Mouse (Mus musculus): ENCODE measurements around the gene Kcnc1. TPM values are rescaled to one million over a fixed set of nuclear protein-coding genes. Genes with fewer than 3 reads are reported as not detected.

The Kcnc1 gene
- polyA plus RNA-seq, 1 experiment from 2014 or later: 1.7 TPM

DNA sequence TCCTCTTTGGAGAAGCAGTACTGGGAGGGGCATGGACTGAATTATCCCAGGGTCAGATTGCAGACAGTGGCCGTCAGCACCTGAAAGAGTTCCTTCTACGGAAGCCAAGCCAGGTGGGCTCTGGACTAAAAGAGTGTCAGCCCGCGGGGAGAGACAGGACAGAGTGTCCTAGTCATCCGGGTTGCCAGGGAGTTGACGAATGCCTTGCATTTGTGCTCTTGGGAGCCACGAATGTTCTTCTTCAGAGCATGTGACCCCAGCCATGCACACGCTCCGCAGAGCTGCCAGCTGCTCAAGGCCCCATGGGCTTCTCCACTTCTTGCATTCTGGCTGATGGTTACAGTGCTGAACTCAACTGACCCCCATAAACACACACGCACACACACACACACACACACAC lies 86.8 kb downstream of the Kcnc1 start:
- no peak for ATAC-seq (ENCODE audit: low FRiP score)
- WGBS: 71% methylated on average over 10 of the region's 10 CpGs
- H3K27ac ChIP-seq (ENCODE audit: low read depth, low read length): no peak overlapping the region; the same call in 1 of the 2 replicates

DNA sequence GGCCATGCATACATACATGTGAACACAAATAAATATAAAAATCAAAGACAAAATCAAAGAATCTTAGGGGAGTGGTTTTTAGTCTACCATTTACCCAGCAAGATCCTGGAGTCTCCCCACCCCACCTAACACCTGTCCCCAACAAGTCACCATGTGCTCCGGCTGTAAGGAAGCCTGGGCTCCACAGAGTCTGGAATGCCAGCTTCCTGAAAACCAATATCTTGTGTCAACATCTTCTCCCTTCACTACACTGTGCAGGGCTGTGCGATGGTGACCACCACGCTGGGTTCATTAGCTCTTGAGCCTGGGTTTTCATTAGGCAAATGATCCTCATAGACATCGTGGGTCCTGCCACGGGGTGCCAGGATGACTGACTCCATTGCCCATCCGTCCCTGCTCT lies 87.9 kb downstream of the Kcnc1 start:
- no peaks in the 10 kb centered on the region for H3K36me3 ChIP-seq (ENCODE audit: control insufficient read depth, insufficient read depth, low read length)
- no peak for ATAC-seq (ENCODE audit: low FRiP score)
- H3K9ac ChIP-seq (ENCODE audit: low read depth, low read length): no peak overlapping the region
- no peak overlapping the region for H3K27ac ChIP-seq (ENCODE audit: low read depth, low read length)
- no peaks in the 10 kb centered on the region for H3K9me3 ChIP-seq (ENCODE audit: control insufficient read depth, low read length)
- no peak overlapping the region for H3K4me3 ChIP-seq (ENCODE audit: low read depth, low read length)
- no peak overlapping the region for H3K4me2 ChIP-seq (replicated peaks; ENCODE audit: low read depth, low read length)
- DNase-seq (ENCODE audit: low spot score): no peak
- 78% methylated on average over 6 of the region's 6 CpGs for WGBS
- H3K27me3 ChIP-seq (ENCODE audit: control insufficient read depth, insufficient read depth, low read length): no peaks in the 10 kb centered on the region
- H3K4me1 ChIP-seq (replicated peaks; ENCODE audit: control insufficient read depth, insufficient read depth, low read length): no peaks in the 10 kb centered on the region; the same call in 1 of the 2 replicates

More for the DNA sequence above, 86.8 kb downstream of the Kcnc1 start:
- H3K36me3 ChIP-seq (ENCODE audit: control insufficient read depth, insufficient read depth, low read length): no peaks in the 10 kb centered on the region
- no peaks in the 10 kb centered on the region for H3K9me3 ChIP-seq (ENCODE audit: control insufficient read depth, low read length)
- no peaks in the 10 kb centered on the region for H3K27me3 ChIP-seq (ENCODE audit: control insufficient read depth, insufficient read depth, low read length)
- DNase-seq (ENCODE audit: low spot score): no peak
- no peaks in the 10 kb centered on the region; the same call in 1 of the 2 replicates for H3K4me1 ChIP-seq (replicated peaks; ENCODE audit: control insufficient read depth, insufficient read depth, low read length)
- no peak overlapping the region for H3K9ac ChIP-seq (ENCODE audit: low read depth, low read length)
- no peak overlapping the region for H3K4me3 ChIP-seq (ENCODE audit: low read depth, low read length)
- H3K4me2 ChIP-seq (replicated peaks; ENCODE audit: low read depth, low read length): no peak overlapping the region

DNA sequence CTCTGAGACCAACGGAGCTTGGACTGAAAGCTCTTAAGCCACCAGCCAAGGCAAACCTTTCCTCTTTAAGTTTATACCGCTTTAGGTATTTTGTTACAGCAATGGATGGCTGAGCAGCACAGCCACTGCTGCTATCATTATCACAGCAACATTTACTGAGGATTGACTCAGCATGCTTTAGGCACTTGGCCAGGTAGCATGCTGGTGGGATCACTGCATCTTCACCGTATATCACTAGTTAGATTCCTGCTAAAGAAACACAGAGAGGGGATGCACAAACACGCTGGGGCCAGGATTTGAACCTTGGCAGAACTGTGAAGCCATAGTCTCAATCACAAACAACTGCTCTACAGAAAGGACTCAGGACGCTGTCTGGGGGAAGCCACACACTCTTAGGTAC lies 90.5 kb downstream of the Kcnc1 start:
- Histone ChIP-seq H3K4me2 (replicated peaks; ENCODE audit: low read depth, low read length) (no peak overlapping the region), H3K36me3 (ENCODE audit: control insufficient read depth, insufficient read depth, low read length) (no peaks in the 10 kb centered on the region), H3K9ac (ENCODE audit: low read depth, low read length) (no peak overlapping the region), H3K27ac (ENCODE audit: low read depth, low read length) (no peak overlapping the region), H3K4me3 (ENCODE audit: low read depth, low read length) (no peak overlapping the region), H3K9me3 (ENCODE audit: control insufficient read depth, low read length) (no peaks in the 10 kb centered on the region), H3K27me3 (ENCODE audit: control insufficient read depth, insufficient read depth, low read length) (no peaks in the 10 kb centered on the region), H3K4me1 (replicated peaks; ENCODE audit: control insufficient read depth, insufficient read depth, low read length) (no peaks in the 10 kb centered on the region; the same call in 1 of the 2 replicates)
- DNase-seq (ENCODE audit: low spot score): no peak
- WGBS: 89% methylated on average over 5 of the region's 5 CpGs
- ATAC-seq (ENCODE audit: low FRiP score): no peak

DNA sequence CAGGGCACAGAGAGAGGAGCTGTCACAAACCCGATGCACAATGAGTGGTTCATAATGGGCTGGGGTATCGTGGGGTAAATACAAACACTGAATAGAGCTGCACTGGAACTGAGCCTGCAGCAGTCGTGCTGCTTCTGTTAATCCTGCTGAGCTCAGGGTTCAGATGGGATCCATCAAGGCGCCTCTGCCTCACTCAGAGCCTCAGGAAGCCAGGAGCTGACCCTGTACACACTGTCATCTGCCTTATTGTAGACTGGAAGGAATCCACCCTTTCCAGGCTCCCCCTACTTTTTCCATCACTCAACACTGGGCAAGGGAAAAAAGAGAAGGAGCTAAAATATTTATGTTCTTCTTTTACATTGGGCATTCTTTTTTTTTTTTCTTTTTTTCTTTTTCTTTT lies 91.1 kb downstream of the Kcnc1 start:
- Histone ChIP-seq H3K4me2 (replicated peaks; ENCODE audit: low read depth, low read length) (no peak overlapping the region), H3K36me3 (ENCODE audit: control insufficient read depth, insufficient read depth, low read length) (no peaks in the 10 kb centered on the region), H3K9ac (ENCODE audit: low read depth, low read length) (no peak overlapping the region), H3K4me1 (replicated peaks; ENCODE audit: control insufficient read depth, insufficient read depth, low read length) (no peaks in the 10 kb centered on the region; the same call in 1 of the 2 replicates), H3K4me3 (ENCODE audit: low read depth, low read length) (no peak overlapping the region), H3K27me3 (ENCODE audit: control insufficient read depth, insufficient read depth, low read length) (no peaks in the 10 kb centered on the region), H3K27ac (ENCODE audit: low read depth, low read length) (no peak overlapping the region), H3K9me3 (ENCODE audit: control insufficient read depth, low read length) (no peaks in the 10 kb centered on the region)
- DNase-seq (ENCODE audit: low spot score): no peak
- WGBS: 50% methylated on average over 4 of the region's 4 CpGs
- no peak for ATAC-seq (ENCODE audit: low FRiP score)

Other genes starting within 250 kb of the Kcnc1 start
- gene Abcc8, start 216.5 kb upstream of the Kcnc1 start, polyA plus RNA-seq (2014; fragmentation: Nextera tagmentation; extraction: Ambion mirVana): 1.4 and 1.8 TPM in 2 replicates
- 3.0 and 3.4 TPM in 2 replicates for gene Ush1c, start 158.0 kb upstream of the Kcnc1 start, polyA plus RNA-seq (2014; fragmentation: Nextera tagmentation; extraction: Ambion mirVana)
- 0.45 and 0.71 TPM in 2 replicates for gene Otog, start 155.5 kb upstream of the Kcnc1 start, polyA plus RNA-seq (2014; fragmentation: Nextera tagmentation; extraction: Ambion mirVana)
- 1.2 and 3.2 TPM in 2 replicates for gene Myod1, start 20.0 kb upstream of the Kcnc1 start, polyA plus RNA-seq (2014; fragmentation: Nextera tagmentation; extraction: Ambion mirVana)
- 14.4 and 16.0 TPM in 2 replicates for gene Sergef, start 243.3 kb downstream of the Kcnc1 start, polyA plus RNA-seq (2014; fragmentation: Nextera tagmentation; extraction: Ambion mirVana)